Mouse (Mus musculus) limb, embryonic 14.5 days (tissue): Measurements from ENCODE around the gene Sf1. TPM values are rescaled to one million over a fixed set of nuclear protein-coding genes. Genes with fewer than 3 reads are reported as not detected.

Experiments used
- ATAC-seq: fragments of 200-750 bp; cut with Nextera tagmentation; 2 replicates; pipeline ENCODE4 v1.8.0; 2017; ENCODE audit warnings: low read depth, moderate number of reproducible peaks, moderate TSS enrichment; ENCODE audit not compliant: low FRiP score
- DNase-seq: peaks from one replicate; pipeline ENCODE4 v3.0.0-alpha.2; 2015; ENCODE audit warnings: low spot score
- H3K27ac ChIP-seq: fragments of 300-500 bp; sonication (generic); replicated peaks from 2 replicates; pipeline ENCODE4 v1.5.1; 2014; ENCODE audit warnings: low read depth, mild to moderate bottlenecking, low read length, moderate library complexity, mixed read lengths
- H3K27me3 ChIP-seq: fragments of 300-500 bp; sonication (generic); 2 replicates; pipeline ENCODE4 v1.6.1; 2014; ENCODE audit warnings: low read length, mixed read lengths; ENCODE audit not compliant: control insufficient read depth, insufficient read depth
- H3K36me3 ChIP-seq: fragments of 300-500 bp; sonication (generic); 2 replicates; pipeline ENCODE4 v1.6.1; 2014; ENCODE audit warnings: mild to moderate bottlenecking, low read length, moderate library complexity, mixed read lengths; ENCODE audit not compliant: control insufficient read depth, insufficient read depth
- H3K4me1 ChIP-seq: fragments of 300-500 bp; sonication (generic); 2 replicates; pipeline ENCODE4 v1.6.1; 2014; ENCODE audit warnings: antibody characterized with exemption, low read length, mixed read lengths; ENCODE audit not compliant: control insufficient read depth, insufficient read depth
- H3K4me2 ChIP-seq: fragments of 300-500 bp; sonication (generic); replicated peaks from 2 replicates; pipeline ENCODE4 v1.6.1; 2014; ENCODE audit warnings: low read depth, mild to moderate bottlenecking, low read length, moderate library complexity; ENCODE audit not compliant: severe bottlenecking
- H3K4me3 ChIP-seq: fragments of 300-500 bp; sonication (generic); replicated peaks from 2 replicates; pipeline ENCODE4 v1.5.1; 2014; ENCODE audit warnings: low read length
- H3K9ac ChIP-seq: fragments of 300-500 bp; sonication (generic); 2 replicates; pipeline ENCODE4 v1.6.1; 2014; ENCODE audit warnings: mild to moderate bottlenecking, low read depth, low read length, moderate library complexity; ENCODE audit not compliant: severe bottlenecking
- H3K9me3 ChIP-seq: fragments of 300-500 bp; sonication (generic); 2 replicates; pipeline ENCODE4 v1.6.1; 2016; ENCODE audit warnings: low read length; ENCODE audit not compliant: control insufficient read depth
- POLR2A ChIP-seq: fragments of 200-500 bp; IDR thresholded peaks from 2 replicates; pipeline ENCODE4 v1.8.0; 2012; ENCODE audit warnings: inconsistent platforms, mild to moderate bottlenecking, moderate library complexity, borderline replicate concordance; ENCODE audit not compliant: insufficient read depth, insufficient read length; ENCODE audit errors: extremely low read depth
- WGBS: fragments of 180-500 bp; shearing (Covaris S2); extraction: QIAGEN DNeasy Blood & Tissue Kit; methylation state at CpG from one replicate; pipeline ENCODE4 v1.1.7; 2014; 5-methylcytosine and 5-hydroxymethylcytosine counted together
- polyA plus RNA-seq, 2 experiments: library from polyadenylated mRNA; depleted of rRNA in 1 of 2; stranded (reverse) in 1 of 2; unstranded in 1 of 2; fragments of >200 nt; fragmentation: Nextera tagmentation in 1 of 2; extraction: Ambion mirVana in 1 of 2; gene quantifications; 2 replicates each; pipeline versions ENCODE4 v1.2.1 to v1.2.3; 2012 to 2014

The Sf1 gene
- polyA plus RNA-seq, 2 experiments, result 149 to 252 TPM

- Histone ChIP-seq H3K4me1 (no peaks in the 10 kb centered on the region), H3K27ac (no peak overlapping the region), H3K4me3 (no peak overlapping the region), H3K4me2 (no peak overlapping the region), H3K9me3 (no peaks in the 10 kb centered on the region), H3K27me3 (no peaks in the 10 kb centered on the region), H3K9ac (no peak overlapping the region), H3K36me3 (peaks cover 27% of the 10 kb centered on the region)
- DNase-seq, result no peak
- no peak for ATAC-seq
- 80% methylated on average over 7 of the region's 7 CpGs for WGBS
- TF ChIP-seq POLR2A, result no peak
Observed at GRCm38 (mm10) chr19:6354030-6354429, 9.5 kb upstream of the Sf1 start.

- Histone ChIP-seq H3K4me2 (no peak overlapping the region), H3K27ac (no peak overlapping the region), H3K9ac (no peak overlapping the region), H3K36me3 (peaks cover 17% of the 10 kb centered on the region), H3K4me1 (peaks cover 13% of the 10 kb centered on the region), H3K9me3 (no peaks in the 10 kb centered on the region), H3K27me3 (no peaks in the 10 kb centered on the region), H3K4me3 (no peak overlapping the region)
- DNase-seq, result no peak
- no peak for ATAC-seq
- TF ChIP-seq POLR2A, result no peak
- 93% methylated on average over 3 of the region's 3 CpGs for WGBS
Observed at GRCm38 (mm10) chr19:6361291-6361690, 2.2 kb upstream of the Sf1 start.

- TF ChIP-seq POLR2A, result no peak
- Histone ChIP-seq H3K9me3 (no peaks in the 10 kb centered on the region), H3K4me2 (peak overlapping the region; percentile 56), H3K36me3 (peaks cover 35% of the 10 kb centered on the region), H3K4me1 (peaks cover 13% of the 10 kb centered on the region), H3K9ac (peak overlapping the region; percentile 31; the same call in 1 of the 2 replicates), H3K27ac (peak overlapping the region; percentile 98), H3K27me3 (no peaks in the 10 kb centered on the region), H3K4me3 (peak overlapping the region; percentile 100)
- no peak for ATAC-seq
- WGBS, result under 1% methylated on average over 11 of the region's 11 CpGs
- no peak for DNase-seq
Observed at GRCm38 (mm10) chr19:6363091-6363410, 439 bp upstream of the Sf1 start.

- Histone ChIP-seq H3K36me3 (peaks cover 47% of the 10 kb centered on the region), H3K9ac (peak overlapping the region; percentile 99), H3K4me2 (peak overlapping the region; percentile 94), H3K27me3 (no peaks in the 10 kb centered on the region), H3K4me3 (peak overlapping the region; percentile 100), H3K27ac (peak overlapping the region; percentile 98), H3K4me1 (peaks cover 13% of the 10 kb centered on the region), H3K9me3 (no peaks in the 10 kb centered on the region)
- DNase-seq, result peak; percentile 86
- 0% methylated on average over 38 of the region's 55 CpGs for WGBS
- 0 out of 2 replicates have a peak, but pooled peaks have one; percentile 12 for TF ChIP-seq POLR2A
- no peak for ATAC-seq
Observed at GRCm38 (mm10) chr19:6364317-6364725, 831 bp downstream of the Sf1 start.

GRCm38 (mm10) chr19:6364842-6365241, 1.4 kb downstream of the Sf1 start:
- Histone ChIP-seq H3K27ac (no peak overlapping the region), H3K27me3 (no peaks in the 10 kb centered on the region), H3K4me3 (peak overlapping the region; percentile 100), H3K4me1 (peaks cover 13% of the 10 kb centered on the region), H3K9me3 (no peaks in the 10 kb centered on the region), H3K9ac (peak overlapping the region; percentile 99), H3K4me2 (peak overlapping the region; percentile 94), H3K36me3 (peaks cover 52% of the 10 kb centered on the region)
- WGBS, result 0% methylated on average over 2 of the region's 2 CpGs
- ATAC-seq (no peak), DNase-seq (no peak)
- TF ChIP-seq POLR2A, result no peak

- Histone ChIP-seq H3K27me3 (no peaks in the 10 kb centered on the region), H3K4me2 (no peak overlapping the region), H3K36me3 (peaks cover 97% of the 10 kb centered on the region), H3K9me3 (no peaks in the 10 kb centered on the region), H3K4me3 (no peak overlapping the region), H3K9ac (no peak overlapping the region), H3K4me1 (peaks cover 4% of the 10 kb centered on the region), H3K27ac (no peak overlapping the region)
- TF ChIP-seq POLR2A, result no peak
- no peak for ATAC-seq
- DNase-seq, result no peak
- 95% methylated on average over 2 of the region's 2 CpGs for WGBS
Observed at GRCm38 (mm10) chr19:6370175-6370574, 6.7 kb downstream of the Sf1 start.
